Mouse (Mus musculus) right cerebral cortex, postnatal 10 days (tissue): ENCODE measurements at regions not wholly inside any gene's neighbourhood (a gene's known extent, or its start where the extent isn't known, plus 50 kb on each side); places are given as distances from the start of the nearest gene placed in this dataset.

Experiments used
- DNase-seq, 2 experiments: peaks; one replicate each; pipeline ENCODE4 v3.0.0; 2021; ENCODE audit warnings: low spot score in 2 of 2

GRCm38 (mm10) chr13:84565644-84566532 lies 343.8 kb downstream of the Tmem161b start:
- peak; percentile 24 to 26 for DNase-seq

- DNase-seq: peak; percentile 18 to 19
These were observed 344.4 kb downstream of the Tmem161b start for GRCm38 (mm10) chr13:84566533-84566832.

DNA sequence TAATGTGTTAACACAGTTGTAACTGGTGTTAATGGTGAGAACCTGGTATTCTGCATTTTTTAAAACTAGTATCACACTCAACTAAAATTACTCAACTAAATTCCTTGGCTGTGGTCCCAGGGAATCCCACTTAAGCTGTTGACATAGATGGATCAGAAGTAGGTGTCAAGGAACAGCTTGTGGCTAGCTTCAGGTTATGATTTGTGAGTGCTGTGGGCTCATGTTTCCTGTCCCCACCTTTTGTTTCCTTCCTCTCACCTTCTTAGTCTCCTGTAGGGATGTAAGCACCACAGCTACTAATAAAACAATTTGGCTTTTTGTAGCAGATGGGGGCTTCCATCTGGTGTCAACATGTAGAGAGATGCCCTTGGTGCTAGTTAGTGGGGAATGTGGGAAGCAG lies 347.3 kb downstream of the Tmem161b start:
- peak in 1 of 2 experiments; percentile 21 for DNase-seq

DNA sequence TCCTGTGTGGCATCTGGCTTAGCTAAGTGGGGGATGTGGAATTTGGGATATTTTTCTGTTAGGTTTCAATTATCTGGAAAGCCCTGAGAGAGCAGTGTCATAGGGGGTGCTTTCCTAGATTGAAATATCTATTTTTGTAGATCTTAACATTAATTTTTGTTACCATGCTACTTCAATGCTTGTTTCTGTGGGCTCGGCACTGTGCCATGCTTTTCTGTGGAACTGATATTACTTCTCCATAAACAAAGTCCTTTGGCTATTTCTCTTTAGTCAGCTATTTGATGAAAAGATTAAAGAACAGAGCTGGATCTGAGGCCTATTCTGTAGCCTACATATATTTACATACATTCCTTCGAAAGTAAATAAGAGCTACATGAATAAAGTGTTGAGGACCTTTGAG lies 348.1 kb downstream of the Tmem161b start:
- DNase-seq: peak in 1 of 2 experiments; percentile 23

- DNase-seq: peak; percentile 81 to 90
These were observed 349.1 kb downstream of the Tmem161b start for GRCm38 (mm10) chr13:84570984-84571844.

- DNase-seq: no peak
These were observed 349.7 kb downstream of the Tmem161b start for GRCm38 (mm10) chr13:84571845-84572193.

DNA sequence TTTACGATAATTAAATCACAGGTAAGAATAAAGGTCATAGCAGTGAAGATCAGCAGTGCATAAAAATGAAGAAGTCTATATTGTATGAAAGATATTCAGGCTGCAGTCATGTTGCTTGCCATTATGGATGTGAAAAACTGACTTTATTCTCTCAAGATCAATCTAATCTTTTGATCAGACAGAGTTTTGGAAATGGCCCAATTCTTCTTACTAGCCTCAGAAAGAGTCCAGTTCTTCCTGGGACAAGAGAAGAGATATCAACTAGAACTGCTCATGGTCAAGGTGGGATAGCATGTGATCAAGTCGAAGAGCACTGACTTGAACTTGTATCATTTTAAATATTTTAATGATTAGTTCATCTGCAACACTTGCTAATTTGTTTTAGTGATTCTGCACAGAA lies 350.1 kb downstream of the Tmem161b start:
- DNase-seq: no peak

DNA sequence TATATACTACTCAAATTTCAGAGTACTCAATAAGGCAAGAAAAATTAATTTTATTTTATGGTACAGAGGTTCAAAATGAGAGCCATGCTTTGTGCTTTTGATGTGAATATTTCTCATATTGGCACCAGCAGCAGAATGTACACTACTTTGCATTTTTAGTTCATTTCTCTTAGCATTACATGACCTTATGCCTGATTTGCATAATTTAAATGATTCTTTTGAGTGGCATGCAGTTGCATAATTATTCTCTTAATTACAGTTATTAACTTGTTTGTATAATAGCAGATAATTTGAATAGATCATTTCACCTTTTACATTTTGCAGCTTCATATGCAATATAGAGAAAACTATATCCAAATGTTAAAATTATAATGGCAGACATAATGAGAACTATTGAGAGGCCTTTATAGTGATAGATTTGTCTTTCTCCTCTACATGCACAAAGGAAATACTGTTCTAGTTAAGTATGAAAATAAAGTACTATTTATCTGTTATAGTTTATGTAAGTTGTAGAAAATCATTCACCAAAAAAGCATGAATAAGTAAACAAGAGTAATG lies 374.6 kb downstream of the Tmem161b start:
- no peak for DNase-seq

DNA sequence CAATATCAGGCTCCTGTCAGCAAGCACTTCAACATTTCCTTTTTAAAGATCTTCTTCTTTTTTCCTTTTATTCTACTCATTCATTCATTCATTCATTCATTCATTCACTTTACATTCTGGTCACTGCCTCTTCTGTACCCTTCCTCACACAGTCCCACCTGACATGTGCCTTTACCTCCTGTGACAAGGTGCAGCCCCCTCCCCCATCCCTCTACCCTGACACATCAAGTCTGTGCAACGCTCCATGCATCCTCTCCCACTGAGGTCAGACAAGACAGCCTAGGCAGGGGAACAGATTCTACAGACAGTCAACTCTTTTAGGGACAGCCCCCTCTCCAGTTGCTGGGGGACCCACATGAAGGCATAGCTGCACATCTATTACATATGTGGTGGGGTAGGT lies 380.5 kb downstream of the Tmem161b start:
- DNase-seq: no peak

DNA sequence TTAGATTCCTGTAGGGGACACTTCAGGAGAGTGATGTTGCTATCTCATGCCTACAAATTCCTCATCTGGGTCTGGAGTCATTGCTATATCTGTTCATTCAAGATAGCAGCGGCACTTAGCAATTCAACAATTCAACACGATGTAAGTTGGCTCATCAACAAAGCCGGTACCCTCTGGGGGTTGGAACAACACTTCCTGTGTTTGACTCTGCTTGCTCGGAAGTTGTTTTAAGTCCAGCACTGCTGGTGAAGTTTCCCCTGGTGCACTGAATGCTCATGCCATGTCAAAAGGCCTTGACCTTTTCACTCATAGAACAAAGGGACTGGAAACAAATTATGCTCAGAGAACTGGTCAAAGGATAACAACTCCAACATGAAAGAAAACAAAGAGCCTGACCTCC lies 390.4 kb downstream of the Tmem161b start:
- peak in 1 of 2 experiments; percentile 33 for DNase-seq

- DNase-seq: peak; percentile 68 to 84
These were observed 390.9 kb downstream of the Tmem161b start for GRCm38 (mm10) chr13:84613004-84613403.

DNA sequence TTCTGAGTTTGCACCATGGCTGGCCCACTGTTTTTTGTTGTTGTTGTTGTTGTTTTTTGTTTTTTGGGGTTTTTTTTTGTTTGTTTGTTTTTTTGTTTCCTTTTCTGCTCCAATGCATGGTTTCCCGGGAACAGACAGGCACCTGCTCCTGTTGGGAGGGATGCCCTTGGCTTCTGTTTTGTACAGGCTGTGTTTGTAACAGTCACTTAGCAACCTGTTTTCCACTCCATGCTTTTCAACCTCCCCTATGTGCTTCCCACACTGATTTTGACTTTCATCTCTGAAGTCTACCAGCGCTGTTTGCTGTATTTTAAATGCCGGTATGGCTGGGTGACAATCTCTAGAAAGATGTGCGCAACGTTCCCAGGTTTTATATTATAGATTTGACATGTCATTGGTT lies 402.6 kb downstream of the Tmem161b start:
- peak; percentile 26 to 38 for DNase-seq

GRCm38 (mm10) chr13:84625527-84625926 lies 403.4 kb downstream of the Tmem161b start:
- no peak for DNase-seq

GRCm38 (mm10) chr13:84625927-84626326 lies 403.8 kb downstream of the Tmem161b start:
- DNase-seq: no peak

- no peak for DNase-seq
These were observed 404.3 kb downstream of the Tmem161b start for GRCm38 (mm10) chr13:84626397-84626796.

DNA sequence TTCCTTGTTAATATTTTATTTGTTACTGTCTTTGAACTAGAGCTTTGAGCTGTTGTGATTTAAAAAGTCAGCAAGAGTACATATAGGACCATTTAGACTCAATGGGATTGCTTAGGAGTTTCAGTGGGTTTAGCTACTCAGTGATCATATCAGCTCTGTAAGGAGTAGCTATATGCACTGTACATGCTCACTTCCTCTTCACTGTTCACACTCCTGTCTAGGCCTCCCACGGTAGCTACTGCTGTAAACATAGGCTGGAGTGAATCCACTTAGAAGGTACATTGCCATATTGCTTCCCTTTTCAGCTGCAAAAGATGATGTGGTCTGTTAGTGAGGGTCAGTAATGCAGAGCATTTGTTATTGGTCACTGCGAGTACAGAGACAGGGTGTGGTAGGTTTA lies 408.6 kb downstream of the Tmem161b start:
- no peak for DNase-seq

DNA sequence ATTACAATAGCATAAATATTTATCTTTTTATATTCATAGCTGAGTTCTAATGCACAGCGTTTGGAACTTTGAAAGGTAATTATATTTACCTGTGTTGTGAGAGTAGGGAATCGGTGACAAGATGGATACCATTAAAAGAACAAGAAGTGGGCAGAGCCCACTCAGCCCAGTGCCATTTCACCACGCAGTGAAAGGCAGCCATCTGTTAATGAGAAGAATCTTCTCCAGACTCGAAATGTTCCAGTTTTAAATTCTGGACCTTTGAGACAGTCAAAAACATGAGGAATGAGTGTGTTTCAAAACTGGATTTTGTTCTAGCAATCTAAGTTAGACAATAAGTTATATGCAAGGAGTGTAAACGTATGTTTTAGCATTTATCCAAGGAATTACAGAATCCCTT lies 410.4 kb downstream of the Tmem161b start:
- no peak for DNase-seq

DNA sequence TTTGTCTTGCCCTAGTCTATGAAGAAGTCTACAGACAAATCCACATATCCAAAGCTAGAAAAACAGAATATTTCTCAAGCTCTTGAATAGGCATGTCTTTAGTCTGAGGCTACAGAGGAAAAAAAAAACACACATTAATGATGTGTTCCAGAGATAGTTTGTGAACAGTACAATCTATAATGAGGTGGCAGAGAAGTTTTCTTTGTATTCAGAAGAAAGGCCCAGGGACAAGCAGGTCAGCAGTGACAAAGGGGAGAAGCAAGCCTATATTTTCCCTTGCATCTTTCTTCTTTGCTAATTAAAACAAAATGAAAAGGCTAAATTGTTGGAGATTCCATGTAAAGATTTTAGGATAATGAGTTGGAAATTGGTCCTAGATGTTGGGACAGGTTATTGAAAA lies 414.7 kb downstream of the Tmem161b start:
- no peak for DNase-seq

DNA sequence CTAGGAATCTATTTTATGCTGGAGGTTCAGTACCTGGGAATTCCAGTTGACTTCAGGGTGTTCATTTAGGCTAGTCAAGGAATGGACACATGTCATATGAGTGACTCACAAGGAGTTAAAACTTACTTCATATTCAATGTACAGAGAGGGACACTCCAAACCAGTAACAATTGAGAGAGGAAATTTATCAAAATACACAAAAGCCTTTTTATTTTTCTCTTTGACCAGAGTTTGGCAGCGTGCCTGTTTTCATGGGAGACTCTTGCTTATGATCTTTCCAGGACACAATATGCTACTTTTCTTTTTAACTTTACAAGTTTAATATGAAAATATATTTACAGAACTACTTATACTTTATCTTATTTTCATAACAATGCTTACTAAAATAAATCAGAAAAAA lies 415.5 kb downstream of the Tmem161b start:
- peak in 1 of 2 experiments; percentile 29 for DNase-seq

GRCm38 (mm10) chr13:84638401-84638934 lies 416.4 kb downstream of the Tmem161b start:
- no peak for DNase-seq

- no peak for DNase-seq
These were observed 417.3 kb downstream of the Tmem161b start for GRCm38 (mm10) chr13:84639087-84640022.
